Mouse (Mus musculus): ENCODE results near the gene Trpc3.
A peak's percentile ranks its signal among the peaks of the same experiment; 100 is the strongest.
"Not testable (repeated sequence)": the region's sequence is repeated elsewhere in the genome, so short reads cannot be mapped to it uniquely, and the experiment has no call there.

Trpc3 gene

GRCm38 (mm10) chr3:36605894-36606783, 83.8 kb downstream of the Trpc3 start:
- no peak for DNase-seq (ENCODE audit: extremely low spot score, low spot score)

GRCm38 (mm10) chr3:36599773-36600172, 90.2 kb downstream of the Trpc3 start:
- not testable (repeated sequence) for DNase-seq (ENCODE audit: extremely low spot score, low spot score)

DNA sequence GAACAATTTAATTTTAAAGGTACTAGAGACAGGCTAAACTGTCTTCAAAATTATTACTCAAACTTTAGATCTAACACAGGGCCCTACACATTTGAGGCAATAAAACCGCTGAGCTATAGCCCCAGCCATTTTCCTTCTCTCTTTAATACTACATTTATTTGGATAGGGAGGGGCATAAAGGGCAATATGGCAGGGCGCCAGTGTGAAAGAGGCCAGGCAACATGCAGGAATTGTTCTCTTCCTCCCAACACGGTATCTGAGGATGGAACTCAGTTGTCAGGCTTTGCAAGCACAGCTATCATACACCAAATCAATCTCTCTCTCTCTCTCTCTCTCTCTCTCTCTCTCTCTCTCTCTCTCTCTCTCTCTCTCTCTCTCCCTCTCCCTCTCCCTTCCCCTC, 91.2 kb downstream of the Trpc3 start:
- DNase-seq (ENCODE audit: extremely low spot score, low spot score) = no peak

DNA sequence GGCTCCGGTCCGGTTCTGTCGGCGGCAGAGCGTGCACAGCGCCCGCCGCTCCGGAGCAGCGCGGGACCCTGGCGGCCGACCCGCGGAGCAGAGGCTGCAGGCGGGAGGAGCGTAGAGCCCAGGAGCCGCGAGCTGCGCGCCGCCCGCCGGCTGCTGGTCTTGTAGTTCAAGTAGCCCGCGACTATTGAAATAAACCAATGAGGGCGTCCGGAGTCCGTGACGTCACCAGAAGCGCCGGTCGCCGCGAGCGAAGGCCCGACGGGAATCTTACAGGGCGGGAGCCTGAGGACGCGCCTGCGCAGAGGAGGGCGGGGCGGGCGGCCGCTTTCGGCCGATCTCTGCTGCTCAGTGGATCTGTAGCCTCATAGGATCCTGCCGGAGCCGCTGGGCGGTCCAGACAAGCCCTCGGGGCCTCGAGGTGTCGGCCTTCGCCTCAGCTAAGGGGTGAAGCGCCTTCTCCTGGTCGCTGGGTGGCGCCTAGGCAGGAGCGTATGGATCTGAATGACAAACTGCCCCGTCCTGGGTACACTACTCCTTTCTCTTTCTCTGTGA, 118.1 kb downstream of the Trpc3 start, which contains the start of gene Ccna2:
Gene Ccna2 (minus strand): TSS at position 324 of the 552 bp plus-strand sequence.
- DNase-seq (ENCODE audit: extremely low spot score, low spot score) = peak; percentile 98

DNA sequence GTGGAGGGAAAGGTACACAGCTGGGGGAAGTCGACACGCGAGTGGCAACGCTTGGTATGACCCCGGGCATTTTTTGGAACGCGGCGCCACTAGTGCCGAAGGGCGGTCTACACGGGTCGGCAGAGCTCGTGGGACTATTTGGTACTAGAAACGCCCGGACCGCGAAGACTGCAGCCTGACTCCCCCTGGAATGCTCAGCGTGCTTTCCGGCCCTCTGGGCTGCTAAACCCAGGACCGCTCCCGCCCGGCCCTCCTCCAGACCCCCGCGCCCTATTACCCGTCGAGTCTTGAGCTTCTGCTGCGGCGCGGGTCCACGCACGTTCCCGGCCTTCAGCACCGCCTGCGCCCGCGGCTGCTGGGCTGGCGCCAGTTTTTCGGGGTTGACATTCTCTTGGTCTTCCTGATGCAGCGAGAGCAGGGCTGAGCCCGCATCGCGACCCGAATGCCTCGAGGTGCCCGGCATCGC, 118.6 kb downstream of the Trpc3 start:
- DNase-seq (ENCODE audit: extremely low spot score, low spot score) = no peak

Measured in neural tube, embryonic 10.5 days (tissue).